Mouse (Mus musculus): ENCODE data around the gene Tspan18.

Gene Tspan18

GRCm38 (mm10) chr2:93339373-93340106 lies 5.2 kb upstream of the Tspan18 start:
- no peak for DNase-seq (ENCODE audit: low read depth)

- no peak for DNase-seq (ENCODE audit: low read depth)
Observed at GRCm38 (mm10) chr2:93335996-93336395, 1.7 kb upstream of the Tspan18 start.

DNA sequence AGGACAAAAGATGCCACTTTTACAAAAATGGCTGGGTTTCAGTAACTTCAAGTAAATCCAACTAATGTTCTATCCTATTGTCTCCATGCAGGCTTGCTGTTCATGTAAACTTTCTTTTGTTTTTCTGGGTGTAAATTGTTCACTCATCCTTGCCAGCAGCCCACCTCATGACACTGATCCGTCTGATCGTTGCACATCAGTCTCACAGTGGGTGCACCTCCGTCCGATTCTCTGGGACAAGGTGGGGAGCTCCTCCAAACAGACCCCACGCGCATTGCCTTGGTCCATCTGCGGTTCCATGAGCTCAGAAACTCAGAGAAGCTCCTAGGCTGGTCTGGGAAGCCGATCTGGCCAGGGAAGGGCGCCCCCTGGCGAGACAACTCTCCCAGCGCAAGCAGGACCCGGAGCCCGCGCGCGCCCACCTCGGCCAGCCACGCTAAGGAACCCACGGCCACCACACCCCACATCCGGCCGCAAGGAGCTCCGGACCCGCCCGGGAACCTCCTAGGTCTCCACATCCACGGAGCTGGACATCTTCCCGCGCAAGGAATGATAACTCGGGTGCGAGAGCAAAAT lies 976 bp downstream of the Tspan18 start:
- DNase-seq (ENCODE audit: low read depth) = no peak

DNA sequence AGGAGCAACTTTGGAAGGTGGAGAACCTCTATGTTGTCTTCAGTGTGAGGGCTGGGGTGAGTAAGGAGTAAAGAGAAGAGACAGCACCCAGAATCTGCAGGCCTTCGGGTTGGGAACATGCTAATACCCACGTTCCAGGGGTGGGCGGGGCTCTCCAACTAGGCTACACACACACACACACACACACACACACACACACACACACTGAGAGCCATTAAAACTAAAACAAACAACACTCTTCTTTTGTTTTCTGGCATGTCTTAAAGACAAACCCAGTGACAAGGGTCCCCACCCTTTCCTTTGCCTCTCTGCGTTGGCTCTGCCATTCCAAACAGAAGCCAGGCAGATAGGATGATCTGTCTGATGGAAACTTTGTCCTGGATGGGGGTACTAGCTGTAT lies 2.0 kb downstream of the Tspan18 start:
- DNase-seq (ENCODE audit: low read depth) = no peak

DNA sequence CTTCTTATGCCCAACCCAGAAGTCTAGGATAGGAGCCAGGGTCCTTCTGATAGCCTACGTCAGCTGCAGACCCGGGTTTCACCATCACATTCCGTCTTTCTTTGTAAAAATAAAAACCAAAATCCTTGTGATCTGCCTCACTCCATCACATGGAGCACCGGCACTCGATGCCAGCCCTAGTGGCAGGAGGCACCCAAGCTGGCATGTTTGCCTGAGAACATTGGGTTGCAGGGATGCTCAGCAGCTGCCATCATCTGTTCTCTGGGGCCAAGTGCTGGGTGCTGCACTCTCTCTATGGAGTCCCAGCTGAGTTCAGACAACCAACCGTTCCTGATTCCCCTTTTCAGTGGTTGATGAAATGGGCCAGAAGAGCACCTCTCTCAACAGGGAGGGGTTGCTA lies 3.2 kb downstream of the Tspan18 start:
- DNase-seq (ENCODE audit: low read depth) = no peak

GRCm38 (mm10) chr2:93329120-93329519 lies 5.2 kb downstream of the Tspan18 start:
- no peak for DNase-seq (ENCODE audit: low read depth)

DNA sequence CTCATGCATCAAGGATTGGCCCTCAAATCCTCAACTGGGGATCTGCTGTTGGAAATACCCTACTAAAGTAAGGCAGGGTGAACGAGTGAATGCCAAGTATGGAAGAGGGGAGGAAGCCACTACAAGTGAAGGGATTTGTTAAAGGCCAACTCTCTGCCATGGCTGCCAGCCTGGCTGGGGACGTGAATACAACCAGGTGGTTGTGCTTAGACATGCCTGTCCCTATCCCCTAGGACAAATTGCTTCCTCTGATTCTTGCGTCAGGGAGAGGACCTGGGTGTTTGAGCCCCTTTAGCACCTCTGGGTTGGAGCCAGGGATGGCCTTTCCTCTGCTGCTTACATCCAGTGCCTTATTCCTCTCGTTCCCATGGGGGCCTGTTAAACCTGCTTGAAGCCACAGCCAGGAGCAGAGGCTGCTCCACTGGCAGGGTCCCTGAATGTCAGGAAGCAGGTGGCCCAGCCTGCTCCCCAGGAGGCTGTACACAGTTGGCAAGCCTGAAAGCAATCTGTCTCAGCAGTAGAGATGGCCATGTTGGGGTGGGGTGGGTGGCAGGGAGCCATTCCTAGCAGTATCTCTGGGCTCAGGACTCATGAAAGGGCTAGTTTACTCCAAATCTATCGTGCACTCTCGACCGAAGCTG lies 6.3 kb downstream of the Tspan18 start:
- no peak for DNase-seq (ENCODE audit: low read depth)

GRCm38 (mm10) chr2:93324681-93325080 lies 9.6 kb downstream of the Tspan18 start:
- DNase-seq (ENCODE audit: low read depth) = no peak

- DNase-seq (ENCODE audit: low read depth) = no peak
Observed at GRCm38 (mm10) chr2:93321946-93322345, 12.4 kb downstream of the Tspan18 start.

DNA sequence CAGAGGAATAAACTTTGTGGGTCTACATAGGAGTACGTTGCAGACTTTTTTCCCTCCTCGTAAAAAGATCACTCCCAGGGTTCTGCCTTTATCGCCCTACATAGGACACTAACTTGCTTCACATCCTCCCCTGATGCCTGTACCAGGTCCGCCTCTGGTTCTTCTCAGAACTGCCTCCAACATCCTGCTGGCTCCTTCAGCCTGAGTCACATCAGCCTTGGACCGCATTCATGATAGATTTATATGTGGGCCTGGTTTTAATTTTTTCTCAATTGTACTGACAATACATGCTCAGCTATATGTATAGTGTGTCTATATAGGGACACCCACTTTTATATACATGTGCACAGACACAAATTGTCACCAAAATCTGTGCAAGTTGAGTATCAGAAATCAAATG lies 14.0 kb downstream of the Tspan18 start:
- no peak for DNase-seq (ENCODE audit: low read depth)

GRCm38 (mm10) chr2:93319598-93319997 lies 14.7 kb downstream of the Tspan18 start:
- DNase-seq (ENCODE audit: low read depth) = no peak

GRCm38 (mm10) chr2:93318781-93319349 lies 15.4 kb downstream of the Tspan18 start:
- DNase-seq (ENCODE audit: low read depth) = no peak

GRCm38 (mm10) chr2:93313768-93314632 lies 20.3 kb downstream of the Tspan18 start:
- DNase-seq (ENCODE audit: low read depth) = no peak

- no peak for DNase-seq (ENCODE audit: low read depth)
Observed at GRCm38 (mm10) chr2:93312458-93312857, 21.8 kb downstream of the Tspan18 start.

DNA sequence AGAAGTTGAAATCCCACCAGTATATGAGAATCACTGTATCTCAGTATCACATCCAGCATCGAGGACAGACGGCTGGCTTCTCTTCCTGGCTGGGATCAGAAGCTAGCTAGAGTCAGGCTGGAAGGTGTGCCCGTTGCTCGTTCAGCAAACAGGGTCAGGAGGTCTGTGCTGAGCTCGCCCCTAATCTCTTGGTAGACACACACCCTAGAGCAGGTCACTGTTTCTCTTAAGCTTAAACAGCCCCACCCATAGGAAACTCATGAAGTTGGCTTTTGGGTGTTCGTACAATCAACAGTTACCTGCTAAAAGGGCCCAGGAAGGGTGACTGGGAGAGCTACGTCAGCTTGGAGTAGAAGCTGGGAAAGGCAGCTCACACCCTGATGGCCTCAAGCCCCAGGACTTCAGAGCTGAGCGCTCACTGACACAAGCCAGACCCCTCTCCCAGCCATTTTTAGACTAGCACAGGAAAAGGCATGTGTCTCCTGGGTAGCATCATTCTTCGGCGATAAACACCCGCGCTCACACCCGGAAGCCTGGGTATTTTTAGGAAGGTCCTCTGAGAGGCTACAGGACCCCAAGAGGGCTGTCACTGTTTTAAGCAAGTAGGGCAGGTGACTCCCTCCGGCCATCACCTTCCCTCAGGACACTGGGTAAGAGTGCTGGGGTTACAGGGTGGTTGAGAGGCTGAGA lies 24.4 kb downstream of the Tspan18 start:
- no peak for DNase-seq (ENCODE audit: low read depth)

DNA sequence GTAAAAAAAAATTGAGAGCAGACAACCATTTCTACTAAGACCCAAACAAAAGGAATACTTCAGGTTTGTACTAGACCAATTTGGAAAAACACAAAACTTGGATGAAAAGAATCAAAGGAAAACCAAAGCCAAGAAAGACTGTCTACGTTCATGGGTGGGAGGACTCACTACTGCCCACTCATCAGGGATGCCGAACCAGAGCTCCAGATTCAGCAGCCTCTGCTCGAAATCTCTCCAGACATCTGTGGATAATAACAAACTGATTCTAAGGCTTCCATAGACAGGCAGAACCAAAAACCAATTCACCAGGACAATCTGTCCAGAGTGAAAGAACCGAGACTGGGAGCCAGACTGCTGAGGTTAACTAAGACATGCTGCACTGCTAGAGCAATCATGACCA lies 27.4 kb downstream of the Tspan18 start:
- no peak for DNase-seq (ENCODE audit: low read depth)

GRCm38 (mm10) chr2:93304273-93304634 lies 30.1 kb downstream of the Tspan18 start:
- DNase-seq (ENCODE audit: low read depth) = no peak

GRCm38 (mm10) chr2:93303585-93304272 lies 30.6 kb downstream of the Tspan18 start:
- DNase-seq (ENCODE audit: low read depth) = no peak

GRCm38 (mm10) chr2:93303260-93303584 lies 31.1 kb downstream of the Tspan18 start:
- DNase-seq (ENCODE audit: low read depth) = no peak

DNA sequence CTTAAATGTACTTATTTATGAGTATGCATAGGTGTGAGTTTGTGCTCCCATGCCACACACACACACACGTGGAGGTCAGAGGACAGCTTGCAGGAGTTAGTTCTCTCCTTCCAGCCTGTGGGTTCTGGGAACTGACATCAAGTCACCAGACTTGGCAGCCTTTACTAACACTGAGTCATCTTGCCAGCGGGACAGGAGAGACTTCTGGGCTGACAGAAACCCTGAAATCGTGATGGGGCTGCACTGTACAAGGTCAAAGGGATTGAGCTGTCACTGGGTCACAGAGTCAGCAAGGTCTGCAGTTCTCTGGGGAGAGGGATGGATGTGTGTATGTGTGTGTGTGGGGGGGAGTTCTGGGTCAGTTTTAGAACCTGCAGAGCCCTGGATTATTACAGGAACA lies 36.6 kb downstream of the Tspan18 start:
- DNase-seq (ENCODE audit: low read depth) = peak; percentile 41
